Mouse (Mus musculus): ENCODE measurements around the gene 9930022D16Rik.

Gene 9930022D16Rik

GRCm38 (mm10) chr11:109458165-109458564 is 44.4 kb downstream of the 9930022D16Rik start:
- DNase-seq, result no peak

GRCm38 (mm10) chr11:109460586-109460985 is 46.9 kb downstream of the 9930022D16Rik start:
- no peak for DNase-seq

GRCm38 (mm10) chr11:109465068-109465467 is 51.4 kb downstream of the 9930022D16Rik start:
- DNase-seq, result no peak

- no peak for DNase-seq
These were observed 53.3 kb downstream of the 9930022D16Rik start for GRCm38 (mm10) chr11:109466987-109467386.

- DNase-seq, result no peak
These were observed 54.4 kb downstream of the 9930022D16Rik start for GRCm38 (mm10) chr11:109468133-109468532.
